Mouse (Mus musculus): ENCODE data around the gene Chst13.

Gene Chst13

GRCm38 (mm10) chr6:90324991-90325390 lies at the start of gene Chst13:
Gene Chst13, minus strand, starts transcription at chr6:90325185.
- no peak for DNase-seq

GRCm38 (mm10) chr6:90374647-90375046 lies 49.7 kb upstream of the Chst13 start:
- no peak for DNase-seq

- DNase-seq, result peak; percentile 9 to 33
These were observed 45.0 kb upstream of the Chst13 start for GRCm38 (mm10) chr6:90369725-90370553.

- peak; percentile 97 to 98 for DNase-seq
These were observed 44.2 kb upstream of the Chst13 start, which contains the start of gene Zxdc for GRCm38 (mm10) chr6:90368976-90369724. Gene Zxdc, plus strand, starts transcription at chr6:90369492.

- DNase-seq, result no peak
These were observed 38.3 kb upstream of the Chst13 start for GRCm38 (mm10) chr6:90363301-90363700.

- DNase-seq, result no peak
These were observed 36.1 kb upstream of the Chst13 start for GRCm38 (mm10) chr6:90360922-90361614.

GRCm38 (mm10) chr6:90360024-90360781 lies 35.2 kb upstream of the Chst13 start:
- DNase-seq, result no peak

GRCm38 (mm10) chr6:90359445-90359844 lies 34.5 kb upstream of the Chst13 start:
- DNase-seq, result no peak

GRCm38 (mm10) chr6:90358142-90358541 lies 33.2 kb upstream of the Chst13 start:
- DNase-seq, result no peak

GRCm38 (mm10) chr6:90350011-90350410 lies 25.0 kb upstream of the Chst13 start:
- no peak for DNase-seq

- no peak for DNase-seq
These were observed 23.5 kb upstream of the Chst13 start for GRCm38 (mm10) chr6:90348500-90348899.

GRCm38 (mm10) chr6:90347183-90347582 lies 22.2 kb upstream of the Chst13 start:
- no peak for DNase-seq

- no peak for DNase-seq
These were observed 17.4 kb upstream of the Chst13 start for GRCm38 (mm10) chr6:90342343-90342742.

GRCm38 (mm10) chr6:90334244-90334643 lies 9.3 kb upstream of the Chst13 start:
- no peak for DNase-seq

GRCm38 (mm10) chr6:90332561-90333425 lies 7.8 kb upstream of the Chst13 start, which contains the start of gene Uroc1:
Gene Uroc1, plus strand, starts transcription at chr6:90333284.
- DNase-seq, result no peak

- no peak for DNase-seq
These were observed 5.0 kb upstream of the Chst13 start for GRCm38 (mm10) chr6:90329953-90330352.

GRCm38 (mm10) chr6:90327670-90328069 lies 2.7 kb upstream of the Chst13 start:
- no peak for DNase-seq

GRCm38 (mm10) chr6:90324463-90324862 lies 522 bp downstream of the Chst13 start:
- DNase-seq, result no peak

GRCm38 (mm10) chr6:90324026-90324425 lies 959 bp downstream of the Chst13 start:
- no peak for DNase-seq

GRCm38 (mm10) chr6:90321811-90322210 lies 3.2 kb downstream of the Chst13 start:
- no peak for DNase-seq

GRCm38 (mm10) chr6:90320429-90320828 lies 4.6 kb downstream of the Chst13 start:
- DNase-seq, result no peak

Measured in spleen, adult 18-20 months (tissue).